In genomic region chr11:73090283-73090682, GRCm38 (mm10) we compare ENCODE assay signal across 17 mouse cellular contexts.
"Had no signal": no experiment of that assay in that cellular context is flagged by ENCODE, and none has a peak within 500 bp of the region (broad histone marks: within the 10 kb centered on the region; RNA-seq: fewer than 3 reads in every experiment).

Gene Itgae (plus strand): TSS chr11:73090583.

- H3K27ac ChIP-seq: liver, embryonic 13.5 days; midbrain, embryonic 15.5 days; neural tube, embryonic 12.5 days; neural tube, embryonic 15.5 days; stomach, embryonic 15.5 days had no signal

- H3K4me2 ChIP-seq: liver, embryonic 13.5 days; midbrain, embryonic 11.5 days; midbrain, embryonic 15.5 days; neural tube, embryonic 12.5 days; neural tube, embryonic 15.5 days; stomach, embryonic 15.5 days had no signal

- H3K4me3 ChIP-seq: liver, embryonic 13.5 days; midbrain, embryonic 15.5 days; neural tube, embryonic 12.5 days; neural tube, embryonic 15.5 days; stomach, embryonic 15.5 days had no signal

- H3K4me1 ChIP-seq: midbrain, embryonic 15.5 days; neural tube, embryonic 12.5 days; neural tube, embryonic 15.5 days; stomach, embryonic 15.5 days had no signal

- ATAC-seq: midbrain, embryonic 15.5 days had no signal

- DNase-seq: kidney, adult 11 months; kidney, adult 8-10 months; kidney, postnatal 14 days; kidney, postnatal 4 days; liver, embryonic 13.5 days; lung, adult 2 months; lung, postnatal 14 days; lung, postnatal 4 days; right cerebral cortex, adult 18-20 months; right cerebral cortex, postnatal 14 days; right cerebral cortex, postnatal 4 days; thymus, postnatal 36 days had no signal

- H3K27me3 ChIP-seq: liver, embryonic 13.5 days; midbrain, embryonic 15.5 days; neural tube, embryonic 12.5 days; neural tube, embryonic 15.5 days; stomach, embryonic 15.5 days had no signal

- H3K9ac ChIP-seq: liver, embryonic 13.5 days; midbrain, embryonic 15.5 days; neural tube, embryonic 12.5 days; neural tube, embryonic 15.5 days; stomach, embryonic 15.5 days had no signal

- H3K9me3 ChIP-seq: liver, embryonic 13.5 days; midbrain, embryonic 15.5 days; neural tube, embryonic 12.5 days; neural tube, embryonic 15.5 days; stomach, embryonic 15.5 days had no signal

- H3K36me3 ChIP-seq: midbrain, embryonic 15.5 days; neural tube, embryonic 15.5 days; stomach, embryonic 15.5 days had no signal
